Comparison of ENCODE assay signal across 19 mouse cellular contexts in genomic region chr6:71994004-71994403, GRCm38 (mm10).
"Had no signal": no experiment of that assay in that cellular context is flagged by ENCODE, and none has a peak within 500 bp of the region (broad histone marks: within the 10 kb centered on the region; RNA-seq: fewer than 3 reads in every experiment).

No protein-coding gene starts in this region.

- H3K9me3 ChIP-seq: midbrain, embryonic 10.5 days; midbrain, embryonic 12.5 days; neural tube, embryonic 13.5 days; neural tube, embryonic 15.5 days; stomach, embryonic 15.5 days had no signal

- H3K4me2 ChIP-seq: lung, embryonic 14.5 days; midbrain, embryonic 12.5 days; neural tube, embryonic 13.5 days; neural tube, embryonic 15.5 days; stomach, embryonic 15.5 days had no signal

- ATAC-seq: midbrain, embryonic 16.5 days had no signal

- H3K4me3 ChIP-seq: midbrain, embryonic 10.5 days; midbrain, embryonic 12.5 days; myocyte; neural tube, embryonic 13.5 days; neural tube, embryonic 15.5 days; stomach, embryonic 15.5 days had no signal

- DNase-seq: lung, adult 18-20 months; lung, embryonic 14.5 days; lung, postnatal 10 days; lung, postnatal 4 days; midbrain, embryonic 14.5 days; retina, postnatal 1 day; right cerebral cortex, adult 18-20 months; right cerebral cortex, postnatal 25 days; thymus, adult 2 months; thymus, postnatal 25 days; thymus, postnatal 4 days had no signal

- H3K27me3 ChIP-seq: midbrain, embryonic 12.5 days; neural tube, embryonic 13.5 days; neural tube, embryonic 15.5 days; stomach, embryonic 15.5 days had no signal

- H3K36me3 ChIP-seq: midbrain, embryonic 10.5 days; midbrain, embryonic 12.5 days; neural tube, embryonic 13.5 days; neural tube, embryonic 15.5 days; stomach, embryonic 15.5 days had no signal

- H3K9ac ChIP-seq: lung, embryonic 14.5 days; midbrain, embryonic 12.5 days; neural tube, embryonic 13.5 days; neural tube, embryonic 15.5 days; stomach, embryonic 15.5 days had no signal

- H3K27ac ChIP-seq: midbrain, embryonic 10.5 days; midbrain, embryonic 12.5 days; neural tube, embryonic 13.5 days; neural tube, embryonic 15.5 days; stomach, embryonic 15.5 days; stomach, postnatal 0 days had no signal
